Mouse (Mus musculus): ENCODE measurements around the gene Ugt2a3. TPM values are rescaled to one million over a fixed set of nuclear protein-coding genes. Genes with fewer than 3 reads are reported as not detected.

The Ugt2a3 gene
- total RNA-seq (2012; rRNA removed) (not detected in 2 replicates), total RNA-seq (2014; rRNA removed) (not detected in 2 replicates), polyA plus RNA-seq (2012; ENCODE audit: insufficient read length, low read depth) (not detected in 2 replicates)

GRCm38 (mm10) chr5:87336961-87337697 lies at the start of gene Ugt2a3:
Gene Ugt2a3 (minus strand): TSS chr5:87337195.
- in situ Hi-C loops (cut with MboI; ENCODE audit: low pct_ligation_motif_present, low pct_unique_long_range_greater_than_20kb, low sequenced_read_pairs) (no loop called here), dilution Hi-C loops (cut with MboI; ENCODE audit: extremely low pct_ligation_motif_present, extremely low pct_unique_long_range_greater_than_20kb, low sequenced_read_pairs) (no loop called here)
- no peak within 1 kb of the TSS for H3K4me3 ChIP-seq (replicated peaks in 1 of 3; ENCODE audit: low read depth in 2 of 3, low read length in 2 of 3, poor library complexity in 1 of 3)
- no peaks in the 10 kb centered on the region for H3K4me1 ChIP-seq (ENCODE audit: control insufficient read depth in 1 of 2, insufficient read depth in 2 of 2)
- H3K9ac ChIP-seq (ENCODE audit: insufficient read depth, low read depth), result no peak within 1 kb of the TSS
- no peak for DNase-seq (ENCODE audit: extremely low read depth)
- no peaks in the 10 kb centered on the region for H3K9me3 ChIP-seq (replicated peaks; ENCODE audit: low read length)
- no peak for TF ChIP-seq JUND (conservative IDR thresholded peaks at IDR 0.05; ENCODE audit: low read depth, low read length)
- TF ChIP-seq MAX (IDR thresholded peaks at IDR 0.05; ENCODE audit: low read length), result no peak
- TF ChIP-seq SIN3A (IDR thresholded peaks at IDR 0.05; ENCODE audit: low read length), result no peak
- no peak for TF ChIP-seq BHLHE40 (IDR thresholded peaks at IDR 0.05; ENCODE audit: low read depth, low read length)
- TF ChIP-seq JUN (IDR thresholded peaks at IDR 0.05; ENCODE audit: insufficient read depth, low read depth, low read length), result no peak
- no peak for TF ChIP-seq TBP (conservative IDR thresholded peaks at IDR 0.05; ENCODE audit: low read depth, low read length)
- no peak for TF ChIP-seq POLR2AphosphoS2 (IDR thresholded peaks at IDR 0.05; ENCODE audit: low read depth, low read length)
- no peak for TF ChIP-seq HCFC1 (IDR thresholded peaks at IDR 0.05; ENCODE audit: low read depth, low read length)
- no peak for TF ChIP-seq ZKSCAN1 (IDR thresholded peaks at IDR 0.05; ENCODE audit: borderline replicate concordance, low read depth, low read length)
- no peak for TF ChIP-seq TCF12 (IDR thresholded peaks at IDR 0.05; ENCODE audit: low read depth, low read length)
- TF ChIP-seq MYC (IDR thresholded peaks at IDR 0.05; ENCODE audit: low read depth, low read length), result no peak
- TF ChIP-seq PAX5 (IDR thresholded peaks at IDR 0.05; ENCODE audit: low read length), result no peak
- TF ChIP-seq POLR2A (IDR thresholded peaks at IDR 0.05; ENCODE audit: low read depth, low read length), result no peak
- no peak within 1 kb of the TSS for H3K27ac ChIP-seq (ENCODE audit: insufficient read depth, low read depth)
- no peaks in the 10 kb centered on the region for H3K36me3 ChIP-seq (replicated peaks in 1 of 2; ENCODE audit: control insufficient read depth in 1 of 2, insufficient read depth in 1 of 2, low read length in 1 of 2)
- no peaks in the 10 kb centered on the region for H3K27me3 ChIP-seq (replicated peaks)
- no peaks in the 10 kb centered on the region for H3K79me2 ChIP-seq (replicated peaks; ENCODE audit: control insufficient read depth, extremely low read depth, insufficient read depth, poor library complexity, severe bottlenecking)
- no peak within 1 kb of the TSS for H3K4me2 ChIP-seq (ENCODE audit: insufficient read depth, low read depth, poor library complexity, severe bottlenecking)

- no peaks in the 10 kb centered on the region for H3K36me3 ChIP-seq (replicated peaks in 1 of 2; ENCODE audit: control insufficient read depth in 1 of 2, insufficient read depth in 1 of 2, low read length in 1 of 2)
- no peak overlapping the region for H3K27ac ChIP-seq (ENCODE audit: insufficient read depth, low read depth)
- H3K4me3 ChIP-seq (replicated peaks in 1 of 3; ENCODE audit: low read depth in 2 of 3, low read length in 2 of 3, poor library complexity in 1 of 3), result no peak overlapping the region
- dilution Hi-C loops (cut with MboI; ENCODE audit: extremely low pct_ligation_motif_present, extremely low pct_unique_long_range_greater_than_20kb, low sequenced_read_pairs), result no loop called here
- no peak overlapping the region for H3K9ac ChIP-seq (ENCODE audit: insufficient read depth, low read depth)
- no peaks in the 10 kb centered on the region for H3K79me2 ChIP-seq (replicated peaks; ENCODE audit: control insufficient read depth, extremely low read depth, insufficient read depth, poor library complexity, severe bottlenecking)
- no peaks in the 10 kb centered on the region for H3K4me1 ChIP-seq (ENCODE audit: control insufficient read depth in 1 of 2, insufficient read depth in 2 of 2)
- H3K9me3 ChIP-seq (replicated peaks; ENCODE audit: low read length), result no peaks in the 10 kb centered on the region
- no peak for DNase-seq (ENCODE audit: extremely low read depth)
- no peaks in the 10 kb centered on the region for H3K27me3 ChIP-seq (replicated peaks)
- no peak overlapping the region for H3K4me2 ChIP-seq (ENCODE audit: insufficient read depth, low read depth, poor library complexity, severe bottlenecking)
- in situ Hi-C loops (cut with MboI; ENCODE audit: low pct_ligation_motif_present, low pct_unique_long_range_greater_than_20kb, low sequenced_read_pairs), result no loop called here
- TF ChIP-seq KAT2A (IDR thresholded peaks at IDR 0.05; ENCODE audit: insufficient replicate concordance, low read length), result no peak
These were observed 43.2 kb upstream of the Ugt2a3 start for GRCm38 (mm10) chr5:87380234-87380633.

Data from CH12.LX (cell line).